Mouse (Mus musculus): ENCODE results near the gene Timm8b. TPM values are rescaled to one million over a fixed set of nuclear protein-coding genes. Genes with fewer than 3 reads are reported as not detected.

Timm8b gene
- 386 and 397 TPM in 2 replicates for polyA plus RNA-seq (2015; fragmentation: Nextera tagmentation; extraction: Ambion mirVana)

DNA sequence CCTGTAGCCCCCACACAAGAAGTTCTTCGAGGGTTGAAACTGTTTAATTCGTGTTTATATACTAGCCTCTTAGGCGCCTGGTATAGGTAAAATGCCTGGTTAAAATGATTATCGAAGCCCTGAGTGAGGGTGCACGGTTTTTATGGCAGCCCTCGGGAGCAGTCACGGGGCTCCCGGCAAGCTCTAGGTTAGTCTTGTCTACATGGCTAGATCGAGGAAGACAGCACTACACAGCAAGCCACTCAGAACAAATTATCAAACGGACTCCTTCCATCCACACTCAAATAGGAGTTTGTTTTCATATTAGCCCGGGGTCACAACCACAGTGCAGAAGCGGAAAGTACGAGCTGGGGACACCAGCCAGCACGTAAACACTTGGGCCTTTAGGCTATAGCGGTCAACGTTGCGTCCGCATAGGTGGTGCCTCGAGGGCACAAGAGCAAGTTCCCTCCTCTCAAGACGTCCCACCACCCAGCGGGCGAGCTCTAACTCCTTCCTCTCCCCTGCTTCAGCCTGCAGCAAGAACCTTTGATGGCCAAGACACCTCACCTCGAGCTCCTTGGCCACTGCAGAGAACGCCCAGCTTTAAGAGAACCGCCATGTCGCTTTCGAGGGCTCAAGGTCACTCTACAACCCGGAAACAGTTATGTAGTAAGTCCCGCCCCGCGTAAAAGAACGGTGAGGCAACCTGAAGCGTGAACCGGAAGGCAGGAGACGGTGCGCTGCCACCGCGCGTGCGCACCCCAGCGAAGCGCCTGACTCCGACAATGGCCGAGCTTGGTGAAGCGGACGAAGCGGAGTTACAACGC, at the start of gene Timm8b, which contains the start of gene Sdhd:
Gene Timm8b (plus strand): TSS at position 722 of the 809 bp plus-strand sequence.
Gene Sdhd (minus strand): TSS at position 624 of the 809 bp plus-strand sequence.
- 1% methylated on average over 48 of the region's 48 CpGs for WGBS
- Histone ChIP-seq H3K27me3 (no peaks in the 10 kb centered on the region), H3K36me3 (peaks cover 44% of the 10 kb centered on the region), H3K4me1 (replicated peaks) (peaks cover 34% of the 10 kb centered on the region), H3K4me2 (replicated peaks) (peak within 1 kb of the TSS; percentile 97), H3K9ac (replicated peaks) (peak within 1 kb of the TSS; percentile 92), H3K27ac (peak within 1 kb of the TSS; percentile 87), H3K9me3 (no peaks in the 10 kb centered on the region), H3K4me3 (replicated peaks) (peak within 1 kb of the TSS; percentile 91)
- peak; percentile 98 for ATAC-seq

DNA sequence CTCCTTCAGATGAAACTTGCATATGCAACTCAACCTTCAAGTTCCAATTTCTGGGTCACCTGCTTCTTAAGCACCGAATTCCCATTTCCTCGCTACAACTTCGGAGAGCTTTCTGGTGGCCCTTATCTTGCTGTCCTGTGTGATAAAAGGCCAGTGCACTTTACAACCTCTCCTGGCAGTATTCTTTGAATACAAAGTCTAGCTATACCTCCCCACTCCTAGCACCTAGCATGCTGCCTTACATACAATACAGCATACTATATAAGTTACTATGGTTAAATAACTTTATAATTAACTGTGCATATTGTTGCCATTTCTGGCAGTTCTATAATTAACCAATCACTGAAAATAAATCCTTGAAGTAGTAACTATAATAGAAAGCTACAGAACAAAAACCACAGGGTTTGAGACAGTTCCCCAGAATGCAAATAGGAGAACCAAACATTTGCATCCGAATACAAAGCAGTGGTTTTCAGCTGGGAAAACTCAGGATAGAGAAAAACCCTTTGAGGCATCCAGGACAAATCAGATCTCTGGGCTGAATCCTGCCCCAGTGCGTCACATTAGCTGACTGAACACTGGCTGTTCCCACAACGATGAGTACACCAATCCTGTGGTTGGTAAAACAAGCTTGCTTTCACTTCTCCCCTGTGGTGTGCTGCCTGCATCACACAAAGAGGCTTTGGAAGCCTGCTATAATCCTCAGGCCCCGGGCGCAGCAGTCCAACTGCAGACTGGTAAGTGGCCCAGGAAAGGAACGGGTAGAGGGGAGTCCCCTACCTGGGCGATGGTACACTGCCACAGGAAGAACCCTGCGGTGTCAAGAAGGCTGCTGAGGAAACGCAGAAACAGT, 49.2 kb upstream of the Timm8b start, which contains the start of gene Il18:
Gene Il18 (plus strand): TSS at position 587 of the 853 bp plus-strand sequence.
- ATAC-seq = peak; percentile 99
- WGBS = 18% methylated on average over 12 of the region's 12 CpGs

DNA sequence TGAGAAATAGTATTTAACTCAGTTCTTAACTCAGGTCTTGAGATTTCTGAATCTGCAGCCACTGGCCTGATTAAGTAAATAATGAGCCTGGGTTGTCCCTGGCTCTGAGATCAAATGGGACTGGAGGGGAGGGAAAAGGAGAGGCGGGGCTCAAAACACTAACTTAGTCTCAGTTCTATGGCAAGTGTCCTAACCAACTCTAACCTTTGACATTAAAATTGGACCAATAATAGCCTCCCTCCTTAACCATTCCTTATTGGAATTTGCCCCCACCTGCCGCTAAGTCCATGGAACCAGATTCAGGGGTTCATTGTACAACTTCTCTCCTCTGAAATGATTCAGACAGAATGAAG, 48.6 kb upstream of the Timm8b start, which contains the start of gene Bco2:
Gene Bco2 (minus strand): TSS at position 88 of the 353 bp plus-strand sequence.
- peak; percentile 81 for ATAC-seq

More for the DNA sequence above, 49.2 kb upstream of the Timm8b start, which contains the start of gene Il18:
- H3K27ac ChIP-seq = peak within 1 kb of the TSS; percentile 85
- H3K9me3 ChIP-seq = no peaks in the 10 kb centered on the region
- H3K4me3 ChIP-seq (replicated peaks) = peak within 1 kb of the TSS; percentile 27
- peak within 1 kb of the TSS; percentile 51 for H3K4me2 ChIP-seq (replicated peaks)
- H3K27me3 ChIP-seq = no peaks in the 10 kb centered on the region
- H3K36me3 ChIP-seq = no peaks in the 10 kb centered on the region
- H3K9ac ChIP-seq (replicated peaks) = peak within 1 kb of the TSS; percentile 47
- peaks cover 20% of the 10 kb centered on the region for H3K4me1 ChIP-seq (replicated peaks)

GRCm38 (mm10) chr9:50561145-50561917, 42.4 kb upstream of the Timm8b start, which contains the start of gene Tex12:
TSS of gene Tex12 (minus strand) at chr9:50561325.
- H3K27ac ChIP-seq = no peak within 1 kb of the TSS
- no peaks in the 10 kb centered on the region for H3K27me3 ChIP-seq
- peaks cover 5% of the 10 kb centered on the region; the same call in 1 of the 2 replicates for H3K36me3 ChIP-seq
- no peak within 1 kb of the TSS for H3K4me3 ChIP-seq (replicated peaks)
- H3K9me3 ChIP-seq = peaks cover 4% of the 10 kb centered on the region; the same call in 1 of the 2 replicates
- H3K9ac ChIP-seq (replicated peaks) = no peak within 1 kb of the TSS
- H3K4me1 ChIP-seq (replicated peaks) = no peaks in the 10 kb centered on the region
- WGBS = 90% methylated on average over 38 of the region's 38 CpGs
- H3K4me2 ChIP-seq (replicated peaks) = no peak within 1 kb of the TSS
- ATAC-seq = no peak

More for the DNA sequence above, 48.6 kb upstream of the Timm8b start, which contains the start of gene Bco2:
- Histone ChIP-seq H3K4me2 (replicated peaks) (peak within 1 kb of the TSS; percentile 51), H3K27ac (peak within 1 kb of the TSS; percentile 85), H3K9ac (replicated peaks) (peak within 1 kb of the TSS; percentile 47), H3K9me3 (no peaks in the 10 kb centered on the region), H3K4me1 (replicated peaks) (peaks cover 20% of the 10 kb centered on the region), H3K27me3 (no peaks in the 10 kb centered on the region), H3K4me3 (replicated peaks) (peak within 1 kb of the TSS; percentile 27), H3K36me3 (no peaks in the 10 kb centered on the region)
- WGBS = 8% methylated on average over 2 of the region's 2 CpGs

DNA sequence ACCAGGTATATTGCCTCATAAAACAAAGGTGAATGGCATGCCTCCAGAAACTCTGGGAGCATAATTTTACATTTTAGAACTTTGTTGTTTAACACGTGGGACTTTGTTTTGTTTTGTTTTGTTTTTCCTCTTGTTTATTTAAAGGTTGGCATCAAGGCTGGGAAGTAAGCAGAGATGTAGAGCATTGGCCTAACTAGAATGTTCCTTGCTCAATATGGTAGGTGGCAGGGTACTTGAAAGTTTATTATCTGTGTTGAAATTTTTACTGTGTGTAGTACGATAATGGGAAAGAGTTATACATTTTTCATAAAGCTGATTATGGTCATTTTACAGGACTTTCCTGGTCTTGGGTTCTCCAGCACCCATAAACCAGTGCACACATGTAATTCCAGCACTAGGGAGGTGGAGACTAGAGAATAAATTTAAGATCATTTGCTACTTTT, 41.8 kb upstream of the Timm8b start:
- Histone ChIP-seq H3K27me3 (no peaks in the 10 kb centered on the region), H3K36me3 (peaks cover 5% of the 10 kb centered on the region; the same call in 1 of the 2 replicates), H3K4me2 (replicated peaks) (no peak overlapping the region), H3K4me1 (replicated peaks) (no peaks in the 10 kb centered on the region), H3K9me3 (peaks cover 4% of the 10 kb centered on the region; the same call in 1 of the 2 replicates), H3K27ac (no peak overlapping the region), H3K9ac (replicated peaks) (no peak overlapping the region), H3K4me3 (replicated peaks) (no peak overlapping the region)
- ATAC-seq = no peak
- 90% methylated on average over 2 of the region's 2 CpGs for WGBS

DNA sequence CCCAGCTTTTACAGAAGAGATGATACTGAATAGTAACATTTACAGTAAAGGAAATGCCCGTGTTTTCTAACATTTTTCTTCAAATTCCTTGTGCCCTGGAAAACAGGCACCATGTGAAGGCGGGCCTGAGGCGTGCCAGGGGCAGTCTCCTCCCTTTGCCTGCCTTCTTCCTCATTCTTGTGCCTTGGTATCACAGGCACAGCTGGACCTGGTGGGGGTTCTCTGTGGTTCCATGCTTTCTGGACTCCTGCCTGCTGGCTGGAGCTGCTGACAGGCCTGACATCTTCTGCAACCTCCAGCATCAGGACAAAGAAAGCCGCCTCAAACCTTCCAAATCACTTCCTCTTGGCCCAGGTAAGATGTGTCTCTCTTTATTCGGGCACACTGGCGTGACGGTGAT, 38.5 kb upstream of the Timm8b start:
- no peak for ATAC-seq
- H3K27me3 ChIP-seq = no peaks in the 10 kb centered on the region
- 85% methylated on average over 7 of the region's 7 CpGs for WGBS
- no peak overlapping the region for H3K27ac ChIP-seq
- H3K4me2 ChIP-seq (replicated peaks) = no peak overlapping the region
- peaks cover 5% of the 10 kb centered on the region; the same call in 1 of the 2 replicates for H3K36me3 ChIP-seq
- peaks cover 4% of the 10 kb centered on the region; the same call in 1 of the 2 replicates for H3K9me3 ChIP-seq
- H3K9ac ChIP-seq (replicated peaks) = no peak overlapping the region
- no peak overlapping the region for H3K4me3 ChIP-seq (replicated peaks)
- H3K4me1 ChIP-seq (replicated peaks) = no peaks in the 10 kb centered on the region

DNA sequence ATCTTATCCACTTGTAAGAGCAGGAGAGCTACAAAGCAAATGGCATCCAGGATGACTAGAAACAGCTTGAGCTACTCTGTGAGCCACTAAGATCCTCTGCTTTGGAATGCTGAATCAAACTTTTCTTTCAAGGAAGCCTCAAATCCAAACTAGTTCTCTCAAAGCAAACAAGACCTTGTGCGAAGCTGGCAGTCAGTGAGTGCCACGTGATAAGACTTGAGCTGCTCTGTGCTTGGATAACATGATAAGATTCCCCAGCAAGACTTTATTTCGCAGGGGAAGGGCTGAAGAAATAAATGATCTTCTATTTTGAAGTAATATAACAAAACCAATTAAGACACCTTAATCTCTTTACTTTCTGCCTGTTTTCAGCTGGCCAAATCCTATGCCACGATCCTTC, 37.8 kb upstream of the Timm8b start:
- no peaks in the 10 kb centered on the region for H3K27me3 ChIP-seq
- WGBS = 87% methylated on average over 4 of the region's 4 CpGs
- H3K4me1 ChIP-seq (replicated peaks) = no peaks in the 10 kb centered on the region
- H3K27ac ChIP-seq = no peak overlapping the region
- no peak overlapping the region for H3K4me3 ChIP-seq (replicated peaks)
- H3K4me2 ChIP-seq (replicated peaks) = no peak overlapping the region
- no peak for ATAC-seq
- H3K36me3 ChIP-seq = peaks cover 5% of the 10 kb centered on the region; the same call in 1 of the 2 replicates
- no peak overlapping the region for H3K9ac ChIP-seq (replicated peaks)
- H3K9me3 ChIP-seq = peaks cover 2% of the 10 kb centered on the region; the same call in 1 of the 2 replicates

GRCm38 (mm10) chr9:50567372-50567771, 36.3 kb upstream of the Timm8b start:
- Histone ChIP-seq H3K4me2 (replicated peaks) (no peak overlapping the region), H3K9me3 (no peaks in the 10 kb centered on the region), H3K4me1 (replicated peaks) (no peaks in the 10 kb centered on the region), H3K9ac (replicated peaks) (no peak overlapping the region), H3K4me3 (replicated peaks) (no peak overlapping the region), H3K27me3 (no peaks in the 10 kb centered on the region), H3K27ac (no peak overlapping the region), H3K36me3 (no peaks in the 10 kb centered on the region)
- WGBS = 88% methylated on average over 4 of the region's 4 CpGs
- no peak for ATAC-seq

DNA sequence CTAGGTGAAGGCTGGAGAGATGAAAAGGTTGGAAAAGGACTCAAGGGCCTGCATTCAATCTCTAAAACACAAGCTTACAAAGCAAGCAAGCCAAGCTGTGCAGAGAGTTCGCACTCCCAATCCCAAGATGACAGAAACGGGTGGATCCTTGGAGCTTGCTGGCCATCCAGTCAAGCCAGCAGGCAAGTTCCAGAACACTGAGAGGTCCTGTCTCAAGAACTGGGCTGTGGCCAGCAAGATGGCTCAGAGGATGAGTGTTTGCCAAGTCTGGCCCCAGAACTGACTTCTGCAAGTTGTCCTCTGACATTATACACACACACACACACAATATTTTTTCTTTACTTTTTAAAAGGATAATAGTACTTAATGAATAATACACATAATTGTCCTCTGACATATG, 35.8 kb upstream of the Timm8b start:
- H3K9ac ChIP-seq (replicated peaks) = no peak overlapping the region

DNA sequence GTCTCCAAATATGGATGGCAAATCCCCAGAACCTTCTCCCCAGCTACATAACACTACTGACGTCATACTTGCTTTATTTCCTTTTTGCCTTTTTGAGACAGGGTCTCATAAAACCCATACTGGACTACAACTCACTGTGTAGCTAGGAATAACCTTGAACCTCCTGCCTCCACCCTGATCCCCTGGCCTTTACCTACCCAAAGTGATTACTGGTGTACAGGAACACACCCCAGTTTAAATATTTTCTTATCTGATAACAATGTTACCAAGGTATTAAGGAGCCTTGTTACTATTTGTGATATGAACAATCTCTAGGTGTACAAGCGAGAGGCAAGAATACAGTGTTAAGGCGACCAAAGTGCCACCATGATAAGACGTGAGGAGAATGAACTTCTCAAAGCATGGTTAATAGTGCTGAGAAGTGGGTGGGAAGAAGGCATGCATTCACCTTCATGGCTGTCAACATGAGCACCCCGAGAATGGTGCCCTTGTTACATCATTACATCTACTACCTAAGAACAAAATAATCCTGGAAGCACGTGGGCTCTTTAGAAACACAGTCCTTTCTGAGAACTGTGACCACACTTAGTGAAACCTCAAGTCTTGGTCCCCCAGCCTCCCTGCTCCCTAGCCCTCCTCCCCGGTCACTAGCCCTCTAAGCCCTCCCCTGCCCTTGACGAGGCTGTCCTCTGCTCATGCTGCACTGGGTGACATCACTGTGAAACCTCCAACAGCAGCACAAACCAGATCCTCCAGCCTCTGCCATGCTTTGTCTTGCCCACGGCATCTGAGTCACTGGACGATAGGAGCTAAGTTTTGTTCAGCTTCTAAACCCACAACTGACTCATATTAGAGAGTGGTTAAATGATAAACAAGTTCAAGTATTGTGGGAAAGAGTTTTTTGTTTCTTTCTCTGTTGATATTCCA, 33.8 kb upstream of the Timm8b start:
- Histone ChIP-seq H3K36me3 (no peaks in the 10 kb centered on the region), H3K9ac (replicated peaks) (no peak overlapping the region), H3K4me1 (replicated peaks) (no peaks in the 10 kb centered on the region), H3K27me3 (no peaks in the 10 kb centered on the region), H3K4me2 (replicated peaks) (no peak overlapping the region), H3K9me3 (no peaks in the 10 kb centered on the region), H3K27ac (no peak overlapping the region), H3K4me3 (replicated peaks) (no peak overlapping the region)
- WGBS = 83% methylated on average over 10 of the region's 10 CpGs
- no peak for ATAC-seq

More for the DNA sequence above, 35.8 kb upstream of the Timm8b start:
- no peak overlapping the region for H3K27ac ChIP-seq
- H3K36me3 ChIP-seq = no peaks in the 10 kb centered on the region
- ATAC-seq = no peak
- 84% methylated on average over 2 of the region's 2 CpGs for WGBS
- H3K4me3 ChIP-seq (replicated peaks) = no peak overlapping the region
- no peaks in the 10 kb centered on the region for H3K4me1 ChIP-seq (replicated peaks)
- H3K9me3 ChIP-seq = no peaks in the 10 kb centered on the region
- no peak overlapping the region for H3K4me2 ChIP-seq (replicated peaks)
- H3K27me3 ChIP-seq = no peaks in the 10 kb centered on the region

Data from midbrain, embryonic 13.5 days (tissue).